Mouse (Mus musculus): Measurements from ENCODE around the gene Mrgprf.

DNA sequence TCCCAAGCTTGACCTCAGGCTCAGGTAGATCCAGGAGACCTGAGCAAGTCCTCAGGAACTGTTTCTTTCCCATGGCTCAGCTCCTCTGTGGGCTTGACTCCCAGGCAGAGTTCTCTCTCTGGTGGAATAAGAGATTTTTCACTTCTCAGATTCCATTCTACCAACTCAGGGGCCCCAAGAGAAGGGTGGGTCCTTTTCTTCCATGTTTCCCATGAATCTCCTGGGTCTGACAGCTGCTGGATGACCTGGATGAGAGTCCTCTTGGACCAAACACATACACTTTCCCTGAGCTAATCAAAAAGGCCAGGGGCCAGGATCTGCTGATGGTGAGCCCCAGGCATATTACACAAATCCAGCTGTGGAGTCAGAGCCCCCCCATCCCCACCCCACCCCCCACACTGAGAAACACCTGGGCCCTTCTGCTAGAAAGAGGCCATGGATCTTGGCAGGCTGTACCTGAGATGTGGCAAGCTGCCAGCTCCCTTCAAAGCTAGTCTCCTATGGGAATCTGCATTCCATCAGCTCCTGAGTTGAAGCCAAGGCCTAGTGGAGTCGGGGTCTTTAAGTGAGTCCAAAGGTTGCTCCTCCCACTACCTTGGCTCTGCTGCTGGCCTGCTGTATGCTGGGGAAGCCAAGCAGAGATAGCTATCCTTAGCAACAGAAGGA is 31.9 kb downstream of the Mrgprf start:
- no peak for TF ChIP-seq CTCF (IDR thresholded peaks at IDR 0.05; ENCODE audit: borderline replicate concordance, extremely low read depth, insufficient read depth, insufficient read length)
- no peak for TF ChIP-seq POLR2A (IDR thresholded peaks at IDR 0.05; ENCODE audit: borderline replicate concordance, extremely low read depth, insufficient read depth, insufficient read length, poor library complexity, severe bottlenecking)

Measured in brain, embryonic 14.5 days (tissue).